Mouse (Mus musculus) embryonic stem cell, embryonic (primary cell): ENCODE data around the gene Mgat3.

Source experiments
- CTCF ChIA-PET, 4 experiments: fragments of 300-600 bp in 2 of 4; fragments of 350-600 bp in 2 of 4; sonication (Branson Sonifier 250); formaldehyde crosslinking; loops; one replicate each; lab custom pipeline; 2022; ENCODE audit warnings: inconsistent platforms in 2 of 4; lab: Charles Lee
- POLR2A ChIA-PET, 4 experiments: fragments of 300-600 bp in 2 of 4; fragments of 350-600 bp in 2 of 4; sonication (Branson Sonifier 250); formaldehyde crosslinking; loops; one replicate each; lab custom pipeline; 2022; ENCODE audit warnings: antibody characterized with exemption in 4 of 4, inconsistent platforms in 1 of 4; lab: Charles Lee

The Mgat3 gene

GRCm38 (mm10) chr15:80173001-80173771 is at the start of gene Mgat3:
Gene Mgat3, plus strand, starts transcription at chr15:80173721.
- ChIA-PET POLR2A (interaction anchor here (0.6 to 4.8 kb wide), 37 partner anchors 11 to 202 kb away, joined by 3 to 60 read pairs (median 4); partner anchors contain the start of genes Mief1 (in 2 of the 4), Tab1 (in 2 of the 4), Atf4 (in 1 of the 4) and Cbx7 (in 1 of the 4)), CTCF (interaction anchor here in 3 of 4 experiments (0.8 to 2.0 kb wide), 5 partner anchors 14 to 83 kb away, joined by 3 to 7 read pairs (median 3); no protein-coding TSS in a partner anchor)

GRCm38 (mm10) chr15:80124651-80125050 is 48.9 kb upstream of the Mgat3 start:
- CTCF ChIA-PET, result interaction anchor here in 2 of 4 experiments (0.6 to 3.4 kb wide), 5 partner anchors 7 to 92 kb away, joined by 3 to 11 read pairs (median 3); no protein-coding TSS in a partner anchor
- POLR2A ChIA-PET, result interaction anchor here in 3 of 4 experiments (0.6 to 28.4 kb wide), 27 partner anchors 8 to 278 kb away, joined by 3 to 869 read pairs (median 5); partner anchors contain the start of genes Atf4 (in 2 of the 3), Syngr1 (in 2 of the 3), Tab1 (in 2 of the 3) and Mief1 (in 1 of the 3)

GRCm38 (mm10) chr15:80127191-80127590 is 46.3 kb upstream of the Mgat3 start:
- POLR2A ChIA-PET, result interaction anchor here in 3 of 4 experiments (0.6 to 8.0 kb wide), 7 partner anchors 8 to 597 kb away, joined by 3 to 70 read pairs (median 4); partner anchors contain the start of genes Atf4 (in 2 of the 3) and Mief1 (in 1 of the 3)
- CTCF ChIA-PET, result interaction anchor here in 1 of 4 experiments (0.5 kb wide), 1 partner anchor 367 kb away, joined by 3 read pairs; no protein-coding TSS in a partner anchor

GRCm38 (mm10) chr15:80129982-80130381 is 43.5 kb upstream of the Mgat3 start:
- POLR2A ChIA-PET, result interaction anchor here in 3 of 4 experiments (0.6 to 9.1 kb wide), 19 partner anchors 12 to 130 kb away, joined by 3 to 135 read pairs (median 6); partner anchors contain the start of genes Atf4 (in 2 of the 3), Mief1 (in 1 of the 3) and Syngr1 (in 1 of the 3)
- CTCF ChIA-PET, result interaction anchor here in 2 of 4 experiments (1.1 to 1.8 kb wide), 4 partner anchors 11 to 22 kb away, joined by 3 to 5 read pairs (median 4); no protein-coding TSS in a partner anchor

GRCm38 (mm10) chr15:80130689-80131088 is 42.8 kb upstream of the Mgat3 start:
- CTCF ChIA-PET, result interaction anchor here in 2 of 4 experiments (0.5 to 1.6 kb wide), 2 partner anchors 23 to 130 kb away, joined by 4 read pairs; no protein-coding TSS in a partner anchor
- POLR2A ChIA-PET, result interaction anchor here in 3 of 4 experiments (0.6 to 9.1 kb wide), 16 partner anchors 8 to 580 kb away, joined by 3 to 135 read pairs (median 6); partner anchors contain the start of genes Atf4 (in 2 of the 3), Rpl3 (in 1 of the 3) and Syngr1 (in 1 of the 3)

GRCm38 (mm10) chr15:80131421-80131820 is 42.1 kb upstream of the Mgat3 start:
- ChIA-PET CTCF (interaction anchor here in 2 of 4 experiments (0.6 to 1.7 kb wide), 2 partner anchors 11 to 40 kb away, joined by 4 to 7 read pairs; no protein-coding TSS in a partner anchor), POLR2A (interaction anchor here in 3 of 4 experiments (0.6 to 9.1 kb wide), 18 partner anchors 9 to 125 kb away, joined by 3 to 135 read pairs (median 10); partner anchors contain the start of genes Atf4 (in 2 of the 3), Rpl3 (in 1 of the 3) and Syngr1 (in 1 of the 3))

- ChIA-PET POLR2A (interaction anchor here (0.6 to 9.1 kb wide), 57 partner anchors 8 to 1336 kb away, joined by 3 to 135 read pairs (median 4); partner anchors contain the start of genes Atf4 (in 3 of the 4), Syngr1 (in 2 of the 4), Ddx17 (in 1 of the 4) and Mgat3 (in 1 of the 4)), CTCF (interaction anchor here (0.5 to 1.8 kb wide), 20 partner anchors 10 to 203 kb away, joined by 3 to 14 read pairs (median 4); partner anchors contain the start of gene Mief1 (in 1 of the 4))
These were observed 41.1 kb upstream of the Mgat3 start for GRCm38 (mm10) chr15:80132452-80132851.

- POLR2A ChIA-PET, result interaction anchor here (0.6 to 9.1 kb wide), 77 partner anchors 7 to 1337 kb away, joined by 3 to 135 read pairs (median 4); partner anchors contain the start of genes Atf4 (in 3 of the 4), Mgat3 (in 2 of the 4), Mief1 (in 2 of the 4) and Syngr1 (in 2 of the 4)
- CTCF ChIA-PET, result interaction anchor here (0.5 to 1.8 kb wide), 26 partner anchors 9 to 488 kb away, joined by 3 to 14 read pairs (median 3); partner anchors contain the start of gene Mief1 (in 1 of the 4)
These were observed 40.4 kb upstream of the Mgat3 start, which contains the start of gene Tab1 for GRCm38 (mm10) chr15:80132993-80133586. Gene Tab1, plus strand, starts transcription at chr15:80133127.

GRCm38 (mm10) chr15:80133682-80134449 is 39.7 kb upstream of the Mgat3 start:
- ChIA-PET CTCF (interaction anchor here (0.6 to 1.8 kb wide), 12 partner anchors 9 to 127 kb away, joined by 3 to 12 read pairs (median 4); no protein-coding TSS in a partner anchor), POLR2A (interaction anchor here in 3 of 4 experiments (0.6 to 9.1 kb wide), 60 partner anchors 8 to 1466 kb away, joined by 3 to 135 read pairs (median 5); partner anchors contain the start of genes Atf4 (in 3 of the 3), Mgat3 (in 2 of the 3), Mief1 (in 2 of the 3) and Pdgfb (in 1 of the 3))

GRCm38 (mm10) chr15:80134450-80134847 is 39.1 kb upstream of the Mgat3 start:
- CTCF ChIA-PET, result interaction anchor here in 1 of 4 experiments (0.6 kb wide), 1 partner anchor 126 kb away, joined by 5 read pairs; no protein-coding TSS in a partner anchor
- POLR2A ChIA-PET, result interaction anchor here in 3 of 4 experiments (0.5 to 9.1 kb wide), 25 partner anchors 8 to 1498 kb away, joined by 3 to 135 read pairs (median 7); partner anchors contain the start of genes Atf4 (in 2 of the 3), Mief1 (in 1 of the 3), Rpl3 (in 1 of the 3) and Syngr1 (in 1 of the 3)

GRCm38 (mm10) chr15:80135499-80135898 is 38.0 kb upstream of the Mgat3 start:
- CTCF ChIA-PET, result no interaction called here

GRCm38 (mm10) chr15:80136645-80137044 is 36.9 kb upstream of the Mgat3 start:
- ChIA-PET CTCF (interaction anchor here in 1 of 4 experiments (0.8 kb wide), 1 partner anchor 80 kb away, joined by 10 read pairs; no protein-coding TSS in a partner anchor), POLR2A (interaction anchor here in 2 of 4 experiments (0.7 to 9.1 kb wide), 16 partner anchors 9 to 206 kb away, joined by 3 to 135 read pairs (median 4); partner anchors contain the start of genes Atf4 (in 2 of the 2) and Syngr1 (in 1 of the 2))

More at GRCm38 (mm10) chr15:80135499-80135898, 38.0 kb upstream of the Mgat3 start:
- POLR2A ChIA-PET, result interaction anchor here in 2 of 4 experiments (0.9 to 9.1 kb wide), 15 partner anchors 10 to 129 kb away, joined by 3 to 135 read pairs (median 5); partner anchors contain the start of genes Atf4 (in 2 of the 2), Mief1 (in 1 of the 2), Rps19bp1 (in 1 of the 2) and Syngr1 (in 1 of the 2)

GRCm38 (mm10) chr15:80137945-80138791 is 35.4 kb upstream of the Mgat3 start:
- POLR2A ChIA-PET, result interaction anchor here (0.6 to 2.6 kb wide), 32 partner anchors 7 to 192 kb away, joined by 3 to 14 read pairs (median 4); partner anchors contain the start of genes Atf4 (in 2 of the 4), Rpl3 (in 1 of the 4), Rps19bp1 (in 1 of the 4) and Syngr1 (in 1 of the 4)
- CTCF ChIA-PET, result interaction anchor here in 3 of 4 experiments (0.5 to 2.1 kb wide), 15 partner anchors 9 to 496 kb away, joined by 3 to 5 read pairs (median 4); no protein-coding TSS in a partner anchor

- POLR2A ChIA-PET, result interaction anchor here in 2 of 4 experiments (0.8 to 7.4 kb wide), 13 partner anchors 8 to 117 kb away, joined by 3 to 55 read pairs (median 4); partner anchors contain the start of genes Atf4 (in 1 of the 2) and Tab1 (in 1 of the 2)
- CTCF ChIA-PET, result interaction anchor here in 2 of 4 experiments (0.6 to 1.0 kb wide), 4 partner anchors 11 to 592 kb away, joined by 3 read pairs; no protein-coding TSS in a partner anchor
These were observed 33.2 kb upstream of the Mgat3 start for GRCm38 (mm10) chr15:80140302-80140701.
